Mouse (Mus musculus) bone marrow, adult 2 months (tissue): ENCODE results near the gene Proser2. TPM values are rescaled to one million over a fixed set of nuclear protein-coding genes. Genes with fewer than 3 reads are reported as not detected.

Experiments
- H3K27ac ChIP-seq: fragments of 200-500 bp; 2 replicates; pipeline ENCODE4 v1.5.1; 2012; ENCODE audit warnings: low read depth, mild to moderate bottlenecking, control low read depth, inconsistent platforms, low read length; ENCODE audit not compliant: control insufficient read depth, poor library complexity, insufficient read depth
- H3K4me1 ChIP-seq: fragments of 200-500 bp; 2 replicates; pipeline ENCODE4 v1.6.1; 2011; ENCODE audit warnings: low read length; ENCODE audit not compliant: control insufficient read depth, insufficient read depth
- H3K4me3 ChIP-seq: fragments of 200-500 bp; replicated peaks from 2 replicates; pipeline ENCODE3; 2011; ENCODE audit warnings: mild to moderate bottlenecking, low read depth, low read length, control low read depth; ENCODE audit not compliant: control insufficient read depth
- CTCF ChIP-seq: fragments of 200-500 bp; IDR thresholded peaks from 2 replicates; pipeline ENCODE4 v1.5.1; 2011; ENCODE audit warnings: low read length, control low read depth; ENCODE audit not compliant: control insufficient read depth, insufficient read depth
- POLR2A ChIP-seq: fragments of 200-500 bp; IDR thresholded peaks from 2 replicates; pipeline ENCODE4 v1.6.1; 2011; ENCODE audit warnings: low read depth, mild to moderate bottlenecking, control low read depth, low read length, borderline replicate concordance; ENCODE audit not compliant: control insufficient read depth
- WGBS: fragments of 180-500 bp; shearing (Covaris S2); methylation state at CpG from one replicate; pipeline ENCODE4 v1.1.7; 2018; 5-methylcytosine and 5-hydroxymethylcytosine counted together
- polyA plus RNA-seq: library from polyadenylated mRNA; stranded (reverse); fragments of >200 nt; gene quantifications from 2 replicates; pipeline ENCODE4 v1.2.4, GENCODE M21; 2011; ENCODE audit warnings: low replicate concordance; ENCODE audit not compliant: missing spikeins, insufficient read depth, insufficient read length

The Proser2 gene
- polyA plus RNA-seq = 7.2 and 8.5 TPM in 2 replicates

- peak within 1 kb of the TSS; percentile 11 for H3K4me3 ChIP-seq
- H3K4me1 ChIP-seq = no peaks in the 10 kb centered on the region; the same call in 1 of the 2 replicates
- no peak for TF ChIP-seq POLR2A
- no peak for TF ChIP-seq CTCF
- 3% methylated on average over 83 of the region's 83 CpGs for WGBS
- no peak within 1 kb of the TSS for H3K27ac ChIP-seq
Measured at GRCm38 (mm10) chr2:6129555-6130355, at the start of gene Proser2. Gene Proser2, minus strand, starts transcription at chr2:6130211.

DNA sequence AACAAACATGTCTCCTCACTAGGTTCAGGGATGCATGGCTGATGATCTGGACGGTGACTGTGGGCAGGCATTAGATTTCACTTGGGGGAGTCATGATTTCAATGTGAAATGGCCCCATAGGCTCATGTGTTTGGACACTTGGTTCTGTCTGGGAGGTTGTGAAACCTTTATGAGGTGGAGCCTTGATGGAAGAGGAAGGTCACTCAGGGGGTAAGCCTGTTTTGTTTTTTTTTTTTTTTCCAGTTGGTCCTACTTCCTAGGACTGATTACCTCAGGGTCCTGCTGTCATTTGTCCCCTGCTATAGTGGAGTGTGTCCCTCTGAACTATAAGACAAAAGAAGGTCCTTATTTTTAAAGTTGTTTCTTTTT, 49.7 kb upstream of the Proser2 start:
- WGBS = 62% methylated on average over 1 of the region's 1 CpGs
- H3K4me1 ChIP-seq = peaks cover 4% of the 10 kb centered on the region; the same call in 1 of the 2 replicates
- no peak overlapping the region for H3K4me3 ChIP-seq
- TF ChIP-seq POLR2A = no peak
- no peak for TF ChIP-seq CTCF
- no peak overlapping the region for H3K27ac ChIP-seq

- TF ChIP-seq CTCF (no peak), POLR2A (no peak)
- Histone ChIP-seq H3K27ac (no peak overlapping the region), H3K4me3 (no peak overlapping the region), H3K4me1 (peaks cover 4% of the 10 kb centered on the region; the same call in 1 of the 2 replicates)
- WGBS = 75% methylated on average over 16 of the region's 16 CpGs
Measured at GRCm38 (mm10) chr2:6178901-6179748, 49.1 kb upstream of the Proser2 start.

- WGBS = 78% methylated on average over 3 of the region's 3 CpGs
- Histone ChIP-seq H3K4me3 (no peak overlapping the region), H3K4me1 (no peaks in the 10 kb centered on the region), H3K27ac (no peak overlapping the region)
- TF ChIP-seq CTCF (no peak), POLR2A (no peak)
Measured at GRCm38 (mm10) chr2:6173013-6173412, 43.0 kb upstream of the Proser2 start.

DNA sequence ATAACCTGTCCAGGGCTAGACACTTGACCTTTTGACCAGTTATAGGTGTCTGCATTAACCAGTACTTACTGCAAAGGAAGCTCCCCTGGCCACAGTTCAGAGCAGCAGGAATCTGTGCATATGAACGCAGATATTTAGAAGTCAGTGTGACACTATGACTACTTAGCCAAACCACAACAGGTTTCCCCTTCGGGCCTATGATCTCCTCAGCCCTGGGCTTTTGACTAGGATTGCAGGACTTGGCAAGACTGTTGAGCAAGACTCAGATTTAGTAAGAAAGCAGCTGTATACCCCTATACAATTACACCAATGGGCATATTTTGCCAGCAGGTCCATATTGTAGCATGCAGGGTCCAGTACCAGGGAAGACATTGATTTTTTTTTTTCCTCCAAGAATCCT, 38.5 kb upstream of the Proser2 start:
- 39% methylated on average over 2 of the region's 2 CpGs for WGBS
- H3K4me1 ChIP-seq = no peaks in the 10 kb centered on the region; the same call in 1 of the 2 replicates
- no peak overlapping the region for H3K4me3 ChIP-seq
- TF ChIP-seq CTCF (no peak), POLR2A (no peak)
- H3K27ac ChIP-seq = no peak overlapping the region

- Histone ChIP-seq H3K4me3 (no peak overlapping the region), H3K4me1 (peaks cover under 1% of the 10 kb centered on the region; the same call in 1 of the 2 replicates), H3K27ac (no peak overlapping the region)
- 19% methylated on average over 5 of the region's 5 CpGs for WGBS
- no peak for TF ChIP-seq CTCF
- no peak for TF ChIP-seq POLR2A
Measured at GRCm38 (mm10) chr2:6167843-6168558, 38.0 kb upstream of the Proser2 start.

- TF ChIP-seq POLR2A (no peak), CTCF (no peak)
- 29% methylated on average over 6 of the region's 6 CpGs for WGBS
- Histone ChIP-seq H3K4me1 (peaks cover 2% of the 10 kb centered on the region; the same call in 1 of the 2 replicates), H3K27ac (no peak overlapping the region), H3K4me3 (no peak overlapping the region)
Measured at GRCm38 (mm10) chr2:6165771-6166170, 35.8 kb upstream of the Proser2 start.
